Mouse (Mus musculus) left cerebral cortex, postnatal 14 days (tissue): ENCODE measurements around the gene Ugt2b34. TPM values are rescaled to one million over a fixed set of nuclear protein-coding genes. Genes with fewer than 3 reads are reported as not detected.
"Not testable (repeated sequence)": the region's sequence is repeated elsewhere in the genome, so short reads cannot be mapped to it uniquely, and the experiment has no call there.

Source experiments
- DNase-seq, 2 experiments: peaks; one replicate each; pipeline ENCODE4 v3.0.0; 2021 to 2022; ENCODE audit warnings: low spot score in 2 of 2, mixed read lengths in 1 of 2
- intact Hi-C: fragments of 180-260 bp; cut with DNase I; formaldehyde crosslinking; loops from one replicate; pipeline ENCODE4 v1.15.1; 2025
- long read RNA-seq, 2 experiments: library from polyadenylated mRNA; stranded (forward); transcript quantifications; one replicate each; pipeline ENCODE4 v2.0.0; 2021
- total RNA-seq, 2 experiments: library from RNA; stranded (reverse); gene quantifications; 2 replicates each; pipeline ENCODE4 v1.2.3; 2021

The Ugt2b34 gene
- total RNA-seq = not detected
- long read RNA-seq, experiment 1 = 0 reads
- long read RNA-seq, experiment 2 = 0 reads

GRCm38 (mm10) chr5:86906758-86907157 lies at the start of gene Ugt2b34:
Ugt2b34 (minus strand) TSS chr5:86906937.
- no peak for DNase-seq
- intact Hi-C loops = no loop called here

GRCm38 (mm10) chr5:86942111-86942510 lies 35.4 kb upstream of the Ugt2b34 start:
- DNase-seq = no peak
- intact Hi-C loops = no loop called here

GRCm38 (mm10) chr5:86926426-86926825 lies 19.7 kb upstream of the Ugt2b34 start, which contains the start of gene Ugt2b1:
Ugt2b1 (minus strand) TSS chr5:86926530.
- DNase-seq = no peak
- intact Hi-C loops = no loop called here

- intact Hi-C loops = no loop called here
- no peak for DNase-seq
Observed at GRCm38 (mm10) chr5:86920661-86921233, 14.0 kb upstream of the Ugt2b34 start.

GRCm38 (mm10) chr5:86911357-86912099 lies 4.8 kb upstream of the Ugt2b34 start:
- intact Hi-C loops = no loop called here
- DNase-seq = no peak

GRCm38 (mm10) chr5:86910770-86911169 lies 4.0 kb upstream of the Ugt2b34 start:
- intact Hi-C loops = no loop called here
- DNase-seq = no peak

- intact Hi-C loops = loop anchor here (5.0 to 10.0 kb wide), 2 partner anchors 252 to 545 kb away; partner anchors contain the start of gene Ugt2b5
- DNase-seq = no peak
Observed at GRCm38 (mm10) chr5:86889933-86890332, 16.8 kb downstream of the Ugt2b34 start.

GRCm38 (mm10) chr5:86888420-86888819 lies 18.3 kb downstream of the Ugt2b34 start:
- no peak for DNase-seq
- intact Hi-C loops = loop anchor here (5.0 to 10.0 kb wide), 2 partner anchors 254 to 546 kb away; partner anchors contain the start of gene Ugt2b5

- no peak for DNase-seq
- intact Hi-C loops = loop anchor here (5.0 to 10.0 kb wide), 2 partner anchors 255 to 548 kb away; partner anchors contain the start of gene Ugt2b5
Observed at GRCm38 (mm10) chr5:86887081-86887480, 19.7 kb downstream of the Ugt2b34 start.

- intact Hi-C loops = loop anchor here (5.0 to 10.0 kb wide), 2 partner anchors 256 to 548 kb away; partner anchors contain the start of gene Ugt2b5
- peak; percentile 32 to 43 for DNase-seq
Observed at GRCm38 (mm10) chr5:86886620-86887019, 20.1 kb downstream of the Ugt2b34 start.

- intact Hi-C loops = no loop called here
- DNase-seq = no peak
Observed at GRCm38 (mm10) chr5:86871877-86872276, 34.9 kb downstream of the Ugt2b34 start.

- intact Hi-C loops = no loop called here
- no peak for DNase-seq
Observed at GRCm38 (mm10) chr5:86858336-86858735, 48.4 kb downstream of the Ugt2b34 start.

GRCm38 (mm10) chr5:86857682-86858081 lies 49.1 kb downstream of the Ugt2b34 start:
- intact Hi-C loops = no loop called here
- DNase-seq = no peak

GRCm38 (mm10) chr5:86856505-86856904 lies 50.2 kb downstream of the Ugt2b34 start:
- intact Hi-C loops, DNase-seq: not testable (repeated sequence)

- intact Hi-C loops = loop anchor here (5.0 kb wide), 1 partner anchor 586 kb away; no protein-coding TSS in a partner anchor
- DNase-seq = no peak
Observed at GRCm38 (mm10) chr5:86851658-86852057, 55.1 kb downstream of the Ugt2b34 start.

- intact Hi-C loops = loop anchor here (5.0 kb wide), 1 partner anchor 587 kb away; no protein-coding TSS in a partner anchor
- DNase-seq = peak; percentile 23 to 50
Observed at GRCm38 (mm10) chr5:86850104-86850503, 56.6 kb downstream of the Ugt2b34 start.

- DNase-seq, intact Hi-C loops: not testable (repeated sequence)
Observed at GRCm38 (mm10) chr5:86841261-86841660, 65.5 kb downstream of the Ugt2b34 start.

GRCm38 (mm10) chr5:86840207-86840606 lies 66.5 kb downstream of the Ugt2b34 start:
- intact Hi-C loops = no loop called here
- no peak for DNase-seq
